8 mouse cellular contexts compared by ENCODE assay signal in genomic region chr1:155416147-155416700, GRCm38 (mm10). TPM values are rescaled to one million over a fixed set of nuclear protein-coding genes. Genes with fewer than 3 reads are reported as not detected.
DNase-seq lines count a peak whose midpoint lies in the region; ATAC-seq and TF ChIP-seq lines count a peak whose summit lies in the region.

No protein-coding gene starts in this region.

- H3K9me3 ChIP-seq in liver, embryonic 14.5 days (ENCODE audit: control insufficient read depth, low read length), result no peaks in the 10 kb centered on the region

- H3K4me2 ChIP-seq in liver, embryonic 14.5 days (ENCODE audit: low read depth), result peak overlapping the region; percentile 84

- TF ChIP-seq EP300 in liver, embryonic 14.5 days (IDR thresholded peaks at IDR 0.05; ENCODE audit: low read depth), result no peak

- no peaks in the 10 kb centered on the region for H3K36me3 ChIP-seq in liver, embryonic 14.5 days (replicated peaks; ENCODE audit: control insufficient read depth, insufficient read depth, low read depth)

- H3K9ac ChIP-seq in liver, embryonic 14.5 days (replicated peaks), result peak overlapping the region; percentile 84

- H3K4me3 ChIP-seq in gastrocnemius, adult 2 months, result peak overlapping the region; percentile 99
- H3K4me3 ChIP-seq in embryonic fibroblast, embryonic 13.5 days (ENCODE audit: insufficient read depth, low read length), result peak overlapping the region; percentile 70
- peak overlapping the region; percentile 84 to 91 for H3K4me3 ChIP-seq in liver, embryonic 14.5 days (ENCODE audit: insufficient read depth in 1 of 2, low read depth in 2 of 2, low read length in 2 of 2)

- intact Hi-C loops in gastrocnemius, adult 2 months (cut with DNase I), result loop anchor here (5.0 kb wide), 4 partner anchors 69 to 124 kb away; no protein-coding TSS in a partner anchor

- no peak for DNase-seq in gastrocnemius, adult 2 months
- no peak for DNase-seq in gastrocnemius, postnatal 4 days (ENCODE audit: low spot score in 2 of 2)
- DNase-seq in A20 (ENCODE audit: low read depth, low spot score), result peak; percentile 71
- no peak for DNase-seq in liver, embryonic 14.5 days (ENCODE audit: low read depth in 3 of 3, low spot score in 3 of 3)
- no peak for DNase-seq in cerebellum, postnatal 10 days
- no peak for DNase-seq in layer of hippocampus, adult 18-20 months (ENCODE audit: low spot score in 2 of 2)
- DNase-seq in frontal cortex, postnatal 14 days (ENCODE audit: low spot score in 2 of 2), result no peak

- no peak for TF ChIP-seq POLR2A in embryonic fibroblast, embryonic 13.5 days (IDR thresholded peaks at IDR 0.05; ENCODE audit: low read depth, low read length)

- WGBS in liver, embryonic 14.5 days (ENCODE audit: insufficient replicate concordance), result 2% methylated on average over 6 of the region's 6 CpGs

- no peaks in the 10 kb centered on the region for H3K27me3 ChIP-seq in liver, embryonic 14.5 days (ENCODE audit: control insufficient read depth, insufficient read depth, low read length)

- no peak for ATAC-seq in liver, embryonic 14.5 days (ENCODE audit: insufficient read depth)

- H3K4me1 ChIP-seq in embryonic fibroblast, embryonic 13.5 days (ENCODE audit: control insufficient read depth, insufficient read depth, low read length), result no peaks in the 10 kb centered on the region
- H3K4me1 ChIP-seq in liver, embryonic 14.5 days (replicated peaks; ENCODE audit: control insufficient read depth in 2 of 2, insufficient read depth in 2 of 2, low read length in 1 of 2), result peaks cover 7 to 9% of the 10 kb centered on the region in 2 experiments

- peak overlapping the region; percentile 90 for H3K27ac ChIP-seq in gastrocnemius, adult 2 months
- no peak overlapping the region for H3K27ac ChIP-seq in embryonic fibroblast, embryonic 13.5 days (ENCODE audit: insufficient read depth, low read length)
- peak overlapping the region; percentile 53 for H3K27ac ChIP-seq in liver, embryonic 14.5 days

- TF ChIP-seq CTCF in gastrocnemius, adult 2 months (IDR thresholded peaks at IDR 0.05), result no peak
- no peak for TF ChIP-seq CTCF in embryonic fibroblast, embryonic 13.5 days (IDR thresholded peaks at IDR 0.05; ENCODE audit: borderline replicate concordance, insufficient read depth, low read length)
- TF ChIP-seq CTCF in liver, embryonic 14.5 days (IDR thresholded peaks at IDR 0.05; ENCODE audit: low read depth), result no peak

RNA-seq across cellular contexts. Expression of gene Xpr1, which starts 1.0 kb away (rescaled TPM):
- total RNA-seq in gastrocnemius, adult 2 months (2021), result 10 to 100 TPM; 39.5 to 62.2 TPM
- total RNA-seq in gastrocnemius, postnatal 4 days (2021), result 10 to 100 TPM; 18.8 to 21.5 TPM
- 43.6 and 43.7 TPM in 2 replicates for polyA plus RNA-seq in embryonic fibroblast, embryonic 13.5 days (2011; ENCODE audit: insufficient read length, low read depth, missing spikeins)
- 3.3 and 4.2 TPM in 2 replicates for polyA plus RNA-seq in liver, embryonic 14.5 days (2012; rRNA removed)
- 2.2 and 2.4 TPM in 2 replicates for polyA plus RNA-seq in liver, embryonic 14.5 days (2014; fragmentation: Nextera tagmentation; extraction: Ambion mirVana)
- 10 to 100 TPM; 83.2 to 86.2 TPM for total RNA-seq in layer of hippocampus, adult 18-20 months (2021)
